Mouse (Mus musculus) layer of hippocampus, adult 8-10 months (tissue): Measurements from ENCODE around the gene Col9a1. TPM values are rescaled to one million over a fixed set of nuclear protein-coding genes. Genes with fewer than 3 reads are reported as not detected.

Experiments
- DNase-seq, 2 experiments: peaks; one replicate each; pipeline ENCODE4 v3.0.0; 2022; ENCODE audit warnings: low spot score in 2 of 2
- total RNA-seq, 4 experiments: library from RNA; stranded (reverse); gene quantifications; 2 replicates each; pipeline ENCODE4 v1.2.4; 2022

Gene Col9a1
- total RNA-seq: under 1 TPM; 0.27 to 0.98 (median 0.51) TPM

GRCm38 (mm10) chr1:24177224-24177851 is at the start of gene Col9a1:
TSS of gene Col9a1 (plus strand) at chr1:24177610.
- no peak for DNase-seq

DNA sequence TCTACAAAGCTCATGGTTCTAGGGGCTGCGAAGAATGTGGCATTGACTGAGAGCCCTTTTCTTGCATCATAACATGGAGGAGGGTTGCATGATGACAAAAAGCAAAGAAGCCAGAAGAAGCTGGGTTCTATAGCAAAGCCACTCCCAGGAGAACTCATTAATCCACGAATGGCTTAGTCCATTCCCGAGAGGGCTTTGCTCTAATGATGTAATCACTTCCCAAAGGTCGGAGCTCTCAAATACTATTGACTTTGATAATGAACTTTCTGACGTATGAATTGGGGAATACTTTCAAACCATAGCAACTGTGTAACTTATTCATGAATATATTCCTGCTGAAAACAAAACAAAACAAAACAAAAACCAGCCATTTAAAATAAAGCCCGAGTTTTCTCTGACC is 49.5 kb upstream of the Col9a1 start:
- no peak for DNase-seq

DNA sequence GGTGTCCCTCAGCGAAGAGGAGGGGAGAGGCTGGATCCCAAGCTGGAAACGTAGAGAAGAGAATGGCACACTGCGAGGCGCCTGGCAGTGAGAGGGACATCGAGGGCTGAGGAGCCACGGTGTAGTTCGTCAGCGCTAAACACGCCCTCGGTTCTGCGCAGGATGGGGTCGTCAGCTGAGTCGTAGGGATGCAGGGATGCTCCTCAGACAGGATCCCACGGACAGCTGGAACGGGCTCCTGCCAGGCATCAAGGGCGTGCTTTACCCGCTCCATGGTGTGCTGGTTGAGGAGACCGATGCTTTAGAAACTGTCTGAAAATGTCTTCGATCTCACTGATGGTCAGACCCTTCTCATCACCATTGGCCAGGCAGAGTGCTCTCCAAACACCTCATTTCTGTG is 43.6 kb upstream of the Col9a1 start:
- DNase-seq: no peak

GRCm38 (mm10) chr1:24134792-24135191 is 42.6 kb upstream of the Col9a1 start:
- DNase-seq: no peak

GRCm38 (mm10) chr1:24137133-24137532 is 40.3 kb upstream of the Col9a1 start:
- DNase-seq: peak; percentile 55 to 73

GRCm38 (mm10) chr1:24140555-24140954 is 36.9 kb upstream of the Col9a1 start:
- no peak for DNase-seq

DNA sequence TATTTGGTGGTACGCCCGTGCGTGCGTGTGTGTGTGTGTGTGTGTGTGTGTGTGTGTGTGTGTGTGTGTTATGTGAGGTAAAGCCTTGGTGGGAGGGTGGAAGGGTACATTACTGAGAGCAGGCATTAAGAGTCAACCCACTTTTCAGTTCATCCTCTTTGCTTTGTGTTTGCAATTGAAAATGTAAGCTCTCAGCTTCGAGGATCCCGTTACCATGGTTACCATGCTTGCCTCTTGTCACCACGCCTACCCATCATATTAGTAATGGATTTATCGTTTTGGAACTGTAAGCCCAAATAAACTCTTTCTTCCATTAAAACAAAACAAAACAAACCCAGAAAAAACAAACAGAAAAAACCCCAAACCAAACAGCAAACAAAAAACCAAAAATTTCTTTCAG is 33.9 kb upstream of the Col9a1 start:
- no peak for DNase-seq

- DNase-seq: no peak
These were observed 19.7 kb upstream of the Col9a1 start for GRCm38 (mm10) chr1:24157751-24158150.

- DNase-seq: no peak
These were observed 8.0 kb upstream of the Col9a1 start for GRCm38 (mm10) chr1:24169410-24169809.

DNA sequence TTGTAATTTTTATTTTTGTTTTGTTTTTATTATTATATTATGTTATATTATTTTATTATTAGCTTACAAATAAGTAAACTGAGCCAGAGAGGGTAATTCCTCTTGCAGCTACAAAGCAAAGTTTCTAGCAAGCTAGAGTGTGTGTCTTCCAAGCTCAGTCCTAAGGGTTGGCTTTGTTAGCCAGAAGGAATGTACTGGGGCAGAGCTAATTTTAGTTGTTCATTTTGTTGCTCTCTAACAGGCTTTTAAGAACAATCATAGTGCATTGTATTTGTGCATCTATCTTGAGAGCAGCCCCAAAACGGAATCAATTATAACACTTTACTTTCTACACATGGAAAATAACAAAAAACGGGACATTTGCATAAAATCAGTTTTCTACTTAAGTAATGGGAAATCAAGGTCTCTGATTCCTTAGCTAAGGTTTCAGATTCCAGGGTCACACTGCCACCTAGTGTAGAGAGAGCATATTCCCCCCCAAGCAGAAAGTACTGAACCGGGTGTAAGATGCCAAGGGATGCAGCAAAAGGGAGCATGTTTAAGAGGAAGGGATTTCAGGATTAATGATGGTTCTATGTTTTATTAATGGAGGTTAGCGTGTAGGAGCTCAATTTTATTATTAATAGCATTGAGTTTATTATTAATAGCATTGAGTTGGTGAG is 6.1 kb upstream of the Col9a1 start:
- peak; percentile 20 to 51 for DNase-seq

DNA sequence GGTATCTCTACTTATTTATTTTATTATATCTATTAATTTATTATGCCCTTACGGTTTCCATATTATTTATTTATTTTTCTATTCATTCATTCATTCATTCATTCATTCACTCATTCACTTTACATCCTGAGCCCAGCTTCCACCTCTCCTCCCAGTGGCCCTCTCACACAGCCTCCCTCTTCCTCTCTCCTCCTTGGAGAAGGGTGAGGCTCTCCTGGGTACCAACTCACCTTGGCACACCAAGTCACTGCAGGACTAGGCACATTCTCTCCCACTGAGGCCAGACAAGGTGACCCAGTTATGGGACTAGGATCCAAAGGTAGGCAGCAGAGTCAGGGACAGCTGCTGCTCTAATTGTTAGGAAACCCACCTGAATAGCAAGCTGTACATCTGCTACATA is 5.5 kb upstream of the Col9a1 start:
- no peak for DNase-seq

DNA sequence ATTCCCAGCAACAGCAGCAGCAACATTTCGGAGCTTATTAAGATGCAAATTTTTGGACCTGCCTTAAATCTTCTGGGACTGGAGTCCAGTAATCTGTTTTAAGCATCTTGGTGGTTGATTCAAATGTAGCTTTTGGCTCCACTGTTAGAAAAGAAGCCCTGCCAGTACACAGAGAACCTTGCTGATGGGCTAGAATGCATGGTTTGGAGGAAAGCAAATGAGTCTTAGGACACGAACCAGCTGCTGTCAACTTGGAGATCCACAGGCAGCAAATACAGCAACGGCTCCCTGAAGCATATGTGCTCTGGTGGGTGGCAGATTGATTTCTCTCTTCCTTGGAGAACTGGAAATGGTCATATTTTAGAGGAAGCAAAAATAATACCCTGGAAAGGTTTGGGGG is 4.8 kb upstream of the Col9a1 start:
- DNase-seq: no peak

DNA sequence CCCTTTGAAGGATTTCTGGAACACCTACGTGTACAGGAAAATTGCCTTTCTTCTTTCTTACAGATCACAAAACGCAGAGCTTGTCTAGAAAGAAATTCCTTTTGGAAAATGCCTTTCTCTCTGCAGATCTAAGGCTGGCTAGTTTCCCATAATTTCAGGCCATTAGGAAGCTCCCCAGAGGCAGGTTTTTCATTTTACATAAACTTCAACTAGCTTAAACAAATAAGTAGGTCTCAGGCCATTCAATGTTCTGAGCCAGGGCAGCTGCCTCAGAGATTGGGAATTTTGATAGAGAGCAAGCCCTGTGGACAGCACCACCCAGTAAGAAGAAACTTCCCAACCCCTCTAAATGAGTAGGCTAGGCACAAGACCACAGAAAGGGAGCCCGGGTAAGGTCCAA is 1.6 kb upstream of the Col9a1 start:
- no peak for DNase-seq

- no peak for DNase-seq
These were observed 2.4 kb downstream of the Col9a1 start for GRCm38 (mm10) chr1:24179856-24180255.

- peak; percentile 18 to 24 for DNase-seq
These were observed 7.6 kb downstream of the Col9a1 start for GRCm38 (mm10) chr1:24184981-24185380.

GRCm38 (mm10) chr1:24186964-24187363 is 9.6 kb downstream of the Col9a1 start:
- DNase-seq: no peak

DNA sequence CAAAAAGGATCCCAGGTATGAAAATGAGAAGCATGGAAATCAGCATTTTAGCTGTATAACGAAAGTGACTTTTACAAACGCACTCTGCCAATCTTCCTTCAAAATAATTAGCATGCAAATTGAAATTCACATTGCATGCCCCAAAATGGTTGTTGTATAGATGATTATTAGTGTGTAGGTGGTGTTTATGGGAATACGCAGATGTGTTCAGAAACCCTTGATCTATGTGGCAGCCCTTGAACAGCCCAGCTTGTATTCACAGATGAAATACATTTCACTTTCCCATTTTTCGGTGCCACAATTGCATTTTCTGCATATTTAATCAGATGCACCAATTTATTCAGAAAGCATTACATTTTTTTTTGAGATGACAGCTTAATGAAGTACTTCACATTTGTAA is 14.3 kb downstream of the Col9a1 start:
- no peak for DNase-seq

- DNase-seq: no peak
These were observed 16.7 kb downstream of the Col9a1 start for GRCm38 (mm10) chr1:24194111-24194510.

GRCm38 (mm10) chr1:24195070-24195840 is 17.8 kb downstream of the Col9a1 start:
- DNase-seq: no peak

DNA sequence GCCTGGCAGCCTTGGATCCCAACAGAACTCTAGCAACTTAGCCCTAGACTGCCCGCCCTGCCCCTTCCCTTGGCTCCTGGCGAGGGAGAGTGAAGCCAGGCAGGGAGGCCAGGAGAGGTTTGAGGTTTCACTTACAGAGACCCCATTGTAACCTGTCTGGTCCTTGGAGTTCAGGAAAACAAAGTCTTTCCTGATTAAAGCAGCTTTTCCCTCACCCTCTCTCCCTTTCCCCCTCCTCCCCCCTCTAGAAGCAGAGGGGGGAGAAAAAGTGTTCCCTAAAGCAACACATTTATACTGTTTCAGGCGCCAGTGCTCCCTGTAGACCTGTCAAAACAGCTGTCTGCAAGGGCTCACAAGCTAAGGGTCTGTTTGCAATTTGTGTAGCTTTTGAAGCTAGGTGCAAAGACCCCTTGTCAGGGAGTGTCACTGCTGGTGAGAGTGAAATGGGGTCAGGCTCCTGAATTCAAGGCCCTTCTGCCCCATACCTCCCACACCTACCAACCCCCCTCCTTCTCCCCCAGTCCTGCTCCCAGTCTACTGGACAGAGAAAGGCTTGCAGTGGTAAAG is 18.6 kb downstream of the Col9a1 start:
- DNase-seq: no peak

GRCm38 (mm10) chr1:24211621-24212385 is 34.4 kb downstream of the Col9a1 start:
- DNase-seq: no peak
